Mouse (Mus musculus): ENCODE data around the gene Tnfrsf1a. TPM values are rescaled to one million over a fixed set of nuclear protein-coding genes. Genes with fewer than 3 reads are reported as not detected.
A peak's percentile ranks its signal among the peaks of the same experiment; 100 is the strongest.

Gene Tnfrsf1a
- polyA plus RNA-seq, 1 experiment = 126 TPM

- H3K4me3 ChIP-seq (ENCODE audit: insufficient read depth, low read length) = no peak overlapping the region
- TF ChIP-seq POLR2A (IDR thresholded peaks at IDR 0.05; ENCODE audit: low read depth, low read length) (no peak), CTCF (IDR thresholded peaks at IDR 0.05; ENCODE audit: borderline replicate concordance, insufficient read depth, low read length) (no peak)
Observed at GRCm38 (mm10) chr6:125359999-125360398, 10.8 kb downstream of the Tnfrsf1a start.

GRCm38 (mm10) chr6:125360846-125361245 lies 11.7 kb downstream of the Tnfrsf1a start:
- Histone ChIP-seq H3K4me1 (ENCODE audit: control insufficient read depth, insufficient read depth, low read length) (peaks cover under 1% of the 10 kb centered on the region; the same call in 1 of the 2 replicates), H3K27ac (ENCODE audit: insufficient read depth, low read length) (no peak overlapping the region), H3K4me3 (ENCODE audit: insufficient read depth, low read length) (no peak overlapping the region)
- TF ChIP-seq POLR2A (IDR thresholded peaks at IDR 0.05; ENCODE audit: low read depth, low read length) (no peak), CTCF (IDR thresholded peaks at IDR 0.05; ENCODE audit: borderline replicate concordance, insufficient read depth, low read length) (no peak)

More at GRCm38 (mm10) chr6:125359999-125360398, 10.8 kb downstream of the Tnfrsf1a start:
- Histone ChIP-seq H3K27ac (ENCODE audit: insufficient read depth, low read length) (no peak overlapping the region), H3K4me1 (ENCODE audit: control insufficient read depth, insufficient read depth, low read length) (peaks cover 9% of the 10 kb centered on the region; the same call in 1 of the 2 replicates)

GRCm38 (mm10) chr6:125361467-125362291 lies 12.5 kb downstream of the Tnfrsf1a start:
- H3K27ac ChIP-seq (ENCODE audit: insufficient read depth, low read length) = no peak overlapping the region
- no peak overlapping the region for H3K4me3 ChIP-seq (ENCODE audit: insufficient read depth, low read length)
- TF ChIP-seq CTCF (IDR thresholded peaks at IDR 0.05; ENCODE audit: borderline replicate concordance, insufficient read depth, low read length) = 0 out of 2 replicates have a peak, but pooled peaks have one; percentile 10
- TF ChIP-seq POLR2A (IDR thresholded peaks at IDR 0.05; ENCODE audit: low read depth, low read length) = no peak
- no peaks in the 10 kb centered on the region for H3K4me1 ChIP-seq (ENCODE audit: control insufficient read depth, insufficient read depth, low read length)

- Histone ChIP-seq H3K27ac (ENCODE audit: insufficient read depth, low read length) (no peak overlapping the region), H3K4me3 (ENCODE audit: insufficient read depth, low read length) (no peak overlapping the region), H3K4me1 (ENCODE audit: control insufficient read depth, insufficient read depth, low read length) (no peaks in the 10 kb centered on the region)
- TF ChIP-seq POLR2A (IDR thresholded peaks at IDR 0.05; ENCODE audit: low read depth, low read length) (no peak), CTCF (IDR thresholded peaks at IDR 0.05; ENCODE audit: borderline replicate concordance, insufficient read depth, low read length) (no peak)
Observed at GRCm38 (mm10) chr6:125363021-125363420, 13.9 kb downstream of the Tnfrsf1a start.

DNA sequence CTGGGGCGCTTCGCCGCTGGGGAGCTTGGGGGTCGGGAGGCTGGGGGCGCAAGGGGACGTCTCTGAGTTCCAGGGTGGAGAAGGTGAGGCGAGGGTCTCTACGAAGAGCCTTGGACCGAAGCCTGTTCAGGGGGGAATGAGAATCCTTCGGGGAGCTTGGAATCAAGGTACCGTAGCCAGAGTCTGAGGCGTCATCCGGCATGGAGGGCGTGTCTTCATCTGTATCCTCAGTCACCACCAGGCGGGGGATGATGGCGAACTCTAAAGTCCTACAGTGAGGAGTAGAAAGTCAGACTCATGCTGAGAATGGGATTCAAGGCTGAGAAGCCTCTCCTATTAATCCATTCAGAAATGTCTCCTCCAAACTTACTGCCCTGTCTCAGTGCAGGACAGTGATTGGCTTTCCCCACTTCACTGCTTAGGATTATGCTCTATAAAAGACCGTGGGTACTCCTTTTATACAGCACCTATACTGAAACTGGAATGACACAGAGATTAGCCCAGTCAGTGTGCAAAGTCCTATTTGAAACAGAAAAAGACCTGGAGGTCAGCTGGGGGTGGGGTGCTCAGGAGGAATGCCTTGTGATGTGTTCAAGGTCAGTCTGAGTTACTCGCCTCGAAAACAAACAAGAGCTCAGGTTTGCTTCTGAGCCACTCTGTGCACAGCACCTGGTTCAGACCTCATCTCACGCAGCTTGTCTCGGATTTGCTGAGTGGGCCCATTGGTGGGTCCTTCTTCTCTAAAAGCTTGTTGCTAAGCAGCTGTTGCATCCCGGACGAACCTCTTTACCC lies 14.5 kb downstream of the Tnfrsf1a start:
- no peaks in the 10 kb centered on the region for H3K4me1 ChIP-seq (ENCODE audit: control insufficient read depth, insufficient read depth, low read length)
- no peak overlapping the region for H3K4me3 ChIP-seq (ENCODE audit: insufficient read depth, low read length)
- H3K27ac ChIP-seq (ENCODE audit: insufficient read depth, low read length) = no peak overlapping the region
- no peak for TF ChIP-seq POLR2A (IDR thresholded peaks at IDR 0.05; ENCODE audit: low read depth, low read length)
- no peak for TF ChIP-seq CTCF (IDR thresholded peaks at IDR 0.05; ENCODE audit: borderline replicate concordance, insufficient read depth, low read length)

- H3K27ac ChIP-seq (ENCODE audit: insufficient read depth, low read length) = no peak overlapping the region
- no peak overlapping the region for H3K4me3 ChIP-seq (ENCODE audit: insufficient read depth, low read length)
- TF ChIP-seq POLR2A (IDR thresholded peaks at IDR 0.05; ENCODE audit: low read depth, low read length) (no peak), CTCF (IDR thresholded peaks at IDR 0.05; ENCODE audit: borderline replicate concordance, insufficient read depth, low read length) (peak; percentile 31; the same call in 1 of the 2 replicates)
- H3K4me1 ChIP-seq (ENCODE audit: control insufficient read depth, insufficient read depth, low read length) = no peaks in the 10 kb centered on the region
Observed at GRCm38 (mm10) chr6:125364448-125364847, 15.3 kb downstream of the Tnfrsf1a start.

- TF ChIP-seq CTCF (IDR thresholded peaks at IDR 0.05; ENCODE audit: borderline replicate concordance, insufficient read depth, low read length) (no peak), POLR2A (IDR thresholded peaks at IDR 0.05; ENCODE audit: low read depth, low read length) (no peak)
- no peak overlapping the region for H3K27ac ChIP-seq (ENCODE audit: insufficient read depth, low read length)
- no peaks in the 10 kb centered on the region for H3K4me1 ChIP-seq (ENCODE audit: control insufficient read depth, insufficient read depth, low read length)
- H3K4me3 ChIP-seq (ENCODE audit: insufficient read depth, low read length) = no peak overlapping the region
Observed at GRCm38 (mm10) chr6:125365522-125365921, 16.4 kb downstream of the Tnfrsf1a start.

DNA sequence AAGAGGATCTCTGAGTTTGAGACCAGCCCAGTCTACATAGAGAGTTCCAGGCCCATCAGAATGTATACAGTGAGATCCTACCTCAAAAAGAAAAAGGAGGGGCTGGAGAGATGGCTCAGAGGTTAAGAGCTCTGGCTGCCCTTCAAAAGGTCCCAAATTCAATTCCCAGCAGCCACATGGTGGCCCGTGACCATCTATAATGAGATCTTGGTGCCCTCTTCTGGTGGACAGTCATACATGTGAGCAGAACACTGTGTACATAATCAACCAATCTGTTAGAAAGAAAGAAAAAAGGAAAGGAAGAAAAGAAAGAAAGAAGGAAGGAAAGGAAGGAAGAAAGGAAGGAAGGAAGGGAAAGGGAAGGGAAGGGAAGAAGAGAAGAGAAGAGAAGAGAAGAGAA lies 17.0 kb downstream of the Tnfrsf1a start:
- TF ChIP-seq CTCF (IDR thresholded peaks at IDR 0.05; ENCODE audit: borderline replicate concordance, insufficient read depth, low read length) (no peak), POLR2A (IDR thresholded peaks at IDR 0.05; ENCODE audit: low read depth, low read length) (no peak)
- Histone ChIP-seq H3K4me3 (ENCODE audit: insufficient read depth, low read length) (no peak overlapping the region), H3K4me1 (ENCODE audit: control insufficient read depth, insufficient read depth, low read length) (no peaks in the 10 kb centered on the region), H3K27ac (ENCODE audit: insufficient read depth, low read length) (no peak overlapping the region)

DNA sequence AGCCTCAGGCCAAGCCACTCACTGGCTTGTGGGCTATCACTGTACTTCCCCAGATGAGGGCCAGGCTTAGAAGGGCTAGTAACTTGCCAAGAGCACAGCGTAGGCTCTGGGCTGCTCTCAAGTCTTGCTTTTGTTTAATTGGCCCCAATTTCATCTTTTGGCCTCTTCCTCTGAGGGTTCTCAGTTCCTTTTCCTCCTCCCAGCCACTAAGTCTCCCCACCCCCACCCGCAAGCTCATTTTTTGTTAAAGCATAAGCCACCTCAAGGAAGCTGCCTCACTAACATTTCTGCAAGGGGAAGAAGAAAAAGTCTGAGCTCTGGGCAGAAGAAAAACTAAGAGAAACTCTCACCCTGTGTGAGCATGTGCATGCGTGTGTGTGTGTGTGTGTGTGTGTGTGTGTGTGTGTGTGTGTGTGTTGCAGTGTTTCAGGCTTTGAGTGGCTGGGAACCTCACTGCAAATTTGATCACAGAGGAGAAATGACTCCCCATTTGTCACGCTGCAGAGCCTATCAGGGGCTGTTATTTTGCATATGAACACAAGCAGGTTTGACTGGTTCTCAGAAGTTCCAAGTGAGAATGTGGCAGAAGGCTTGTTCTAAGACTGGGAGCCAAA lies 18.7 kb downstream of the Tnfrsf1a start:
- Histone ChIP-seq H3K4me1 (ENCODE audit: control insufficient read depth, insufficient read depth, low read length) (no peaks in the 10 kb centered on the region), H3K27ac (ENCODE audit: insufficient read depth, low read length) (no peak overlapping the region), H3K4me3 (ENCODE audit: insufficient read depth, low read length) (no peak overlapping the region)
- TF ChIP-seq POLR2A (IDR thresholded peaks at IDR 0.05; ENCODE audit: low read depth, low read length) (no peak), CTCF (IDR thresholded peaks at IDR 0.05; ENCODE audit: borderline replicate concordance, insufficient read depth, low read length) (no peak)

Data from embryonic fibroblast, embryonic 13.5 days (primary cell).